Mouse (Mus musculus): ENCODE results near the gene Cdc42se1.

Cdc42se1 gene

GRCm38 (mm10) chr3:95224295-95224694 lies 4.2 kb upstream of the Cdc42se1 start:
- peak; percentile 50 for DNase-seq (ENCODE audit: low read depth)

GRCm38 (mm10) chr3:95227214-95227613 lies 1.3 kb upstream of the Cdc42se1 start:
- DNase-seq (ENCODE audit: low read depth): peak; percentile 51

- peak; percentile 33 for DNase-seq (ENCODE audit: low read depth)
Measured at GRCm38 (mm10) chr3:95228894-95229780, 605 bp downstream of the Cdc42se1 start.

GRCm38 (mm10) chr3:95229781-95230494 lies 1.4 kb downstream of the Cdc42se1 start:
- peak; percentile 72 for DNase-seq (ENCODE audit: low read depth)

GRCm38 (mm10) chr3:95230495-95231297 lies 2.2 kb downstream of the Cdc42se1 start:
- DNase-seq (ENCODE audit: low read depth): no peak

GRCm38 (mm10) chr3:95231298-95232221 lies 3.0 kb downstream of the Cdc42se1 start, which contains the start of gene Mllt11:
TSS of gene Mllt11 (minus strand) at chr3:95232171.
- no peak for DNase-seq (ENCODE audit: low read depth)

- DNase-seq (ENCODE audit: low read depth): peak; percentile 86
Measured at GRCm38 (mm10) chr3:95232771-95233170, 4.2 kb downstream of the Cdc42se1 start.

- DNase-seq (ENCODE audit: low read depth): no peak
Measured at GRCm38 (mm10) chr3:95233303-95233980, 4.9 kb downstream of the Cdc42se1 start.

GRCm38 (mm10) chr3:95235386-95236301 lies 7.1 kb downstream of the Cdc42se1 start:
- DNase-seq (ENCODE audit: low read depth): no peak

- peak; percentile 84 for DNase-seq (ENCODE audit: low read depth)
Measured at GRCm38 (mm10) chr3:95237541-95238099, 9.1 kb downstream of the Cdc42se1 start.

GRCm38 (mm10) chr3:95239022-95239421 lies 10.5 kb downstream of the Cdc42se1 start:
- DNase-seq (ENCODE audit: low read depth): no peak

- DNase-seq (ENCODE audit: low read depth): no peak
Measured at GRCm38 (mm10) chr3:95239971-95240370, 11.4 kb downstream of the Cdc42se1 start.

- DNase-seq (ENCODE audit: low read depth): no peak
Measured at GRCm38 (mm10) chr3:95240900-95241299, 12.4 kb downstream of the Cdc42se1 start.

- no peak for DNase-seq (ENCODE audit: low read depth)
Measured at GRCm38 (mm10) chr3:95241498-95241897, 13.0 kb downstream of the Cdc42se1 start, which contains the start of gene Gm128. TSS of gene Gm128 (minus strand) at chr3:95241598.

- DNase-seq (ENCODE audit: low read depth): no peak
Measured at GRCm38 (mm10) chr3:95243086-95243485, 14.6 kb downstream of the Cdc42se1 start.

- peak; percentile 96 for DNase-seq (ENCODE audit: low read depth)
Measured at GRCm38 (mm10) chr3:95246465-95247231, 18.1 kb downstream of the Cdc42se1 start.

GRCm38 (mm10) chr3:95247660-95248336 lies 19.3 kb downstream of the Cdc42se1 start:
- DNase-seq (ENCODE audit: low read depth): no peak

GRCm38 (mm10) chr3:95250361-95250760 lies 21.8 kb downstream of the Cdc42se1 start:
- no peak for DNase-seq (ENCODE audit: low read depth)

All from NIH3T3 (cell line).